Mouse (Mus musculus) gastrocnemius, postnatal 25 days (tissue): ENCODE measurements at regions not wholly inside any gene's neighbourhood (a gene's known extent, or its start where the extent isn't known, plus 50 kb on each side); places are given as distances from the start of the nearest gene placed in this dataset.
"Not testable (repeated sequence)": the region's sequence is repeated elsewhere in the genome, so short reads cannot be mapped to it uniquely, and the experiment has no call there.

ENCODE experiments used
- DNase-seq: peaks from one replicate; pipeline ENCODE4 v3.0.0; 2022

DNA sequence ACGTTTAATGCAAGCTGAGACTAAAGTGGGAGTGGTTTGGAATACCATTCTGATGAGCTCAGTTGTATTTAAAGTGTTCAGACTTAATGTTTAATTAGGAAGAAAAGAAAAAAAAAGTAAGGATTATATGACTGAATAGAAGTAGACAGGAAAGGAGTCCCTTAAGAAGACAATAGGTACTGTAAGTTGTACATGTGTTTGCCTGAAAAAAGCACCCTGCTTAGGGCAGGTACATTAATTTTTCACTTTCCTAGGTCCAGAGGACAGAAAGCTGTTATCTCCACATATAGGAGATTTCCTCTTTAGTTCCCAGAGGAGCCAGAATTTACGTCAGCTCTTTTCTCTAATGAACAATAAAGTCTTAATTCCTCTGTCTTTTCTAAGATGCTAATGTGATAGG, 58.5 kb downstream of the Olfr987 start:
- no peak for DNase-seq

DNA sequence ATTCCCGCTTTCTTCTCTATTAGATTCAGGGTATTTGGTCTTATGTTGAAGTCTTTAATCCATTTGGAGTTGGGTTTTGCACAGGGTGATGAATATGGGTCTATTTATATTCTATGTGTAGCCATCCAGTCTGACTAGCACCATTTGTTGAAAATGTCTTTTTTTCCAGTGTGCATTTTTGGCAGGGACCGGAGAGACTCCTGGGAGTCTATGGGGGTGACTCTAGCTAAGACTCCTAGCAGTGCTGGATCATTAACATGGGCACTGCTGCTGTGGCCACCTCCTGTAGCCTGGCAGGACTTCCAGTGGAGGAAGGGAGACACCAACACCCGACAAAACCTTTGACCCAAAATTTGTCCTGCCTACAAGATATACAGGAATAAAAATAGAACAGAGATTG, 61.0 kb downstream of the Olfr987 start:
- DNase-seq: no peak

GRCm38 (mm10) chr2:85277433-85277832, 61.7 kb downstream of the Olfr987 start:
- no peak for DNase-seq

- DNase-seq: not testable (repeated sequence)
Observed at GRCm38 (mm10) chr2:85266813-85267212, 69.8 kb upstream of the Lrrc55 start.

DNA sequence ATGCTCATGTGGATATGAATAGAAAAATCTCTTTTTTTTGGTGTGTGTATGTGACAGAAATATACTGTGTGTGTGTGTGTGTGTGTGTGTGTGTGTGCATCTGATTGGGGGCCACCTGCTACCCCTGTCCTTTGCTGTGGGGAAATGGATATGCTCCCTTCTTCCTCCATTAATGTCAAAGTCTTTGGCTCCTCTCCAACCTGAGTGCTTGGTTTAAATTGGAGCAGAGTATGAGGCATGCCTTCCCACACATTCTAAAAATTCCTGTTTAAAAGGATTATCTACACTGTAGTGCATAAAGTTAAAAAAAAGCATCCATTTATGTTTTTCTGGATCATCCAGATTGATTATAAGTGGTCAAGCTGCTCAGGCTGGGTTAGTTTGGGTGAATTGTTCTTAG, 68.7 kb upstream of the Lrrc55 start:
- DNase-seq: no peak

GRCm38 (mm10) chr2:85265037-85265524, 68.1 kb upstream of the Lrrc55 start:
- no peak for DNase-seq

GRCm38 (mm10) chr2:85257356-85257755, 60.4 kb upstream of the Lrrc55 start:
- no peak for DNase-seq

- no peak for DNase-seq
Observed at GRCm38 (mm10) chr2:85255610-85256009, 58.6 kb upstream of the Lrrc55 start.

DNA sequence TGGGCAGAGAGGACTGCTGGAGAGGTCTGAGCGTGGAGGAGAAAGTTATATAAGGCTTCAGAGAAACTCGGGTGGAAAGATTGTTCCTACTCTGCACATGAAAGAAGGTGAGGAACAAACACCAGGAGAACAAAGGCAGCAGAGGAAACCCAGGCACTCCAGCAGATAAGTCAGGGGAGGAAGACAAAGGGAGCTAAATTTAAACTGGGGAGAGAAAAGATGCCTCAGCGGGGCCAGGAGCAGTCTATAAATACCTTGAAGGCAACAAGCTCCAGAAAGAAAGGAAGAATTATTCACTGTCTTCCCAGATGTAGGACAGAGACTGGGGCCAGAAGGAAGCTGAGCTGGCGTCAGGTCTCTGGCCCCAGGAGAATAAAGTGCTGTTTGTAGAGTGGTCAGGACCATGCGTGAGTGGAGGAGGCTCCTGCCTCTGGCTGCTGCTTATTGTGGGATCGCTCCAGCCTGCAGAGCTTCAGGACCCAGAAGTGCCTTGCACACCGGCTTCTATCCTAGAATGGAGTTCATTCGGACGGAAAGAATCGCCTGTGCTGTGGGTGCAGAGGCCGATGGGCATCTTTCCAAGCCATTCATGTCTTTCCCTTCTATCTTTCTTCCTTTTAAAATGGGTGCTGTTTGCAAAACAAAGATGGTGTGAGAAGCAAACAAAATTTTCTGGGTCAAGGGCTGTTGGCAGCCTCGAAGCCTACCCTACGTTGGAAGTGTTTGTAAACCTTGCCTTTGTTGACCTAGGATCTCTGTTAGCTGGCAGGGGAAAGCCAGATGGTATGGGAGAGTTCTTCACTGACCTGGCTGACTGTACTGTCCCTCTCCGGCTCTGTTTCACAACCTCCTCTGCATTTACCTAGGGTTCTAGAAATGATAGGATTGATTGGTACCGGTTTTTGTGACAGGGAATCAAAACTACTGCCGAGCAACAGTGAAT, 55.6 kb upstream of the Lrrc55 start:
- DNase-seq: peak; percentile 16

GRCm38 (mm10) chr2:85250026-85250560, 53.1 kb upstream of the Lrrc55 start:
- peak; percentile 15 for DNase-seq
